Mouse (Mus musculus) MEL (cell line): ENCODE results near the gene Dennd2c. TPM values are rescaled to one million over a fixed set of nuclear protein-coding genes. Genes with fewer than 3 reads are reported as not detected.

ENCODE experiments used
- DNase-seq: peaks from one replicate; pipeline ENCODE4 v3.0.0; 2011; ENCODE audit warnings: low read depth, low spot score
- H3K27ac ChIP-seq: 2 replicates; pipeline ENCODE4 v1.5.1; 2012; ENCODE audit warnings: low read depth, mild to moderate bottlenecking, control low read depth, low read length, moderate library complexity; ENCODE audit not compliant: control insufficient read depth
- H3K27me3 ChIP-seq, 2 experiments: fragments of 150-350 bp in 1 of 2; sonication (generic) in 1 of 2; 2 replicates each; pipeline ENCODE4 v1.6.1; 2012; ENCODE audit warnings: low read length in 2 of 2, mild to moderate bottlenecking in 2 of 2, improper control_type of control experiment in 1 of 2, moderate library complexity in 1 of 2; ENCODE audit not compliant: insufficient read depth in 2 of 2, control insufficient read depth in 1 of 2
- H3K36me3 ChIP-seq, 2 experiments: 2 replicates each; pipeline ENCODE4 v1.6.1; 2012 to 2014; ENCODE audit warnings: low read length in 2 of 2, improper control_type of control experiment in 1 of 2, inconsistent platforms in 1 of 2, mild to moderate bottlenecking in 1 of 2; ENCODE audit not compliant: insufficient read depth in 2 of 2, control insufficient read depth in 1 of 2
- H3K4me1 ChIP-seq, 2 experiments: fragments of 150-350 bp in 1 of 2; sonication (generic) in 1 of 2; 2 replicates each; pipeline ENCODE4 v1.6.1; 2012; ENCODE audit warnings: low read length in 2 of 2, improper control_type of control experiment in 1 of 2, mild to moderate bottlenecking in 1 of 2; ENCODE audit not compliant: insufficient read depth in 2 of 2, control insufficient read depth in 1 of 2
- H3K4me3 ChIP-seq, 2 experiments: fragments of 150-350 bp in 1 of 2; sonication (generic) in 1 of 2; 2 replicates each; pipeline ENCODE4 v1.5.1; 2012; ENCODE audit warnings: low read depth in 2 of 2, low read length in 2 of 2, mild to moderate bottlenecking in 2 of 2, moderate library complexity in 2 of 2, control low read depth in 1 of 2, improper control_type of control experiment in 1 of 2; ENCODE audit not compliant: control insufficient read depth in 1 of 2, insufficient read depth in 1 of 2
- H3K79me2 ChIP-seq: 2 replicates; pipeline ENCODE4 v1.6.1; 2012; ENCODE audit warnings: mild to moderate bottlenecking, low read length, moderate library complexity; ENCODE audit not compliant: control insufficient read depth, poor library complexity, insufficient read depth
- H3K9ac ChIP-seq: 2 replicates; pipeline ENCODE4 v1.6.1; 2012; ENCODE audit warnings: low read depth, mild to moderate bottlenecking, control low read depth, low read length, moderate library complexity; ENCODE audit not compliant: control insufficient read depth, poor library complexity, severe bottlenecking
- H3K9me3 ChIP-seq: fragments of 150-350 bp; sonication (generic); replicated peaks from 2 replicates; pipeline ENCODE4 v1.6.1; 2012; ENCODE audit warnings: mild to moderate bottlenecking, low read length, improper control_type of control experiment, moderate library complexity; ENCODE audit not compliant: insufficient read depth
- BHLHE40 ChIP-seq: IDR thresholded peaks from 2 replicates; pipeline ENCODE4 v1.6.1; 2012; ENCODE audit warnings: low read depth, mild to moderate bottlenecking, inconsistent platforms, low read length, improper control_type of control experiment, borderline replicate concordance
- CHD2 ChIP-seq: IDR thresholded peaks from 2 replicates; pipeline ENCODE4 v1.6.1; 2011; ENCODE audit warnings: low read length, improper control_type of control experiment
- E2F4 ChIP-seq: IDR thresholded peaks from 2 replicates; pipeline ENCODE4 v1.6.1; 2011; ENCODE audit warnings: low read depth, low read length, improper control_type of control experiment, borderline replicate concordance
- ELF1 ChIP-seq: IDR thresholded peaks from 2 replicates; pipeline ENCODE4 v1.6.1; 2014; ENCODE audit warnings: low read depth, mild to moderate bottlenecking, inconsistent platforms, low read length, improper control_type of control experiment, moderate library complexity
- EP300 ChIP-seq, 2 experiments: IDR thresholded peaks; 2 replicates each; pipeline ENCODE4 v1.6.1; 2011; ENCODE audit warnings: improper control_type of control experiment in 2 of 2, low read length in 2 of 2, low read depth in 1 of 2, mild to moderate bottlenecking in 1 of 2
- ETS1 ChIP-seq: IDR thresholded peaks from 2 replicates; pipeline ENCODE4 v1.6.1; 2012; ENCODE audit warnings: low read depth, mild to moderate bottlenecking, inconsistent platforms, low read length, improper control_type of control experiment, moderate library complexity
- GABPA ChIP-seq: IDR thresholded peaks from 2 replicates; pipeline ENCODE4 v1.6.1; 2012; ENCODE audit warnings: low read depth, mild to moderate bottlenecking, inconsistent platforms, low read length, improper control_type of control experiment, moderate library complexity
- KAT2A ChIP-seq: conservative IDR thresholded peaks from 2 replicates; pipeline ENCODE4 v1.6.1; 2012; ENCODE audit warnings: low read depth, low read length, improper control_type of control experiment, inconsistent platforms
- MAFK ChIP-seq: IDR thresholded peaks from 2 replicates; pipeline ENCODE4 v1.6.1; 2011; ENCODE audit warnings: low read depth, mild to moderate bottlenecking, low read length, improper control_type of control experiment, borderline replicate concordance
- MAX ChIP-seq: IDR thresholded peaks from 2 replicates; pipeline ENCODE4 v1.6.1; 2011; ENCODE audit warnings: low read length, improper control_type of control experiment
- MAZ ChIP-seq: IDR thresholded peaks from 2 replicates; pipeline ENCODE4 v1.6.1; 2012; ENCODE audit warnings: low read depth, mild to moderate bottlenecking, inconsistent platforms, low read length, improper control_type of control experiment
- MYC ChIP-seq: IDR thresholded peaks from 2 replicates; pipeline ENCODE4 v1.6.1; 2011; ENCODE audit warnings: low read depth, mild to moderate bottlenecking, low read length, improper control_type of control experiment, moderate library complexity
- NELFE ChIP-seq: IDR thresholded peaks from 2 replicates; pipeline ENCODE4 v1.6.1; 2011; ENCODE audit warnings: low read depth, low read length, improper control_type of control experiment
- POLR2A ChIP-seq, 2 experiments: IDR thresholded peaks; 2 replicates each; pipeline ENCODE4 v1.6.1; 2011 to 2012; ENCODE audit warnings: low read length in 2 of 2, mild to moderate bottlenecking in 2 of 2, control low read depth in 1 of 2, improper control_type of control experiment in 1 of 2, low read depth in 1 of 2, moderate library complexity in 1 of 2; ENCODE audit not compliant: control insufficient read depth in 1 of 2, insufficient read depth in 1 of 2, poor library complexity in 1 of 2
- RCOR1 ChIP-seq: IDR thresholded peaks from 2 replicates; pipeline ENCODE4 v1.6.1; 2012; ENCODE audit warnings: low read depth, mild to moderate bottlenecking, inconsistent platforms, low read length, improper control_type of control experiment
- SIN3A ChIP-seq: IDR thresholded peaks from 2 replicates; pipeline ENCODE4 v1.6.1; 2012; ENCODE audit warnings: low read length, improper control_type of control experiment, inconsistent platforms
- SMC3 ChIP-seq: IDR thresholded peaks from 2 replicates; pipeline ENCODE4 v1.6.1; 2011; ENCODE audit warnings: low read depth, low read length, improper control_type of control experiment
- TAL1 ChIP-seq: IDR thresholded peaks from 2 replicates; pipeline ENCODE4 v1.6.1; 2012; ENCODE audit warnings: mild to moderate bottlenecking, inconsistent platforms, low read length, moderate library complexity, mixed read lengths
- TBP ChIP-seq: IDR thresholded peaks from 2 replicates; pipeline ENCODE4 v1.8.0; 2011; ENCODE audit warnings: low read depth, low read length, improper control_type of control experiment
- UBTF ChIP-seq: IDR thresholded peaks from 2 replicates; pipeline ENCODE4 v1.6.1; 2012; ENCODE audit warnings: low read depth, mild to moderate bottlenecking, inconsistent platforms, low read length, improper control_type of control experiment, moderate library complexity, borderline replicate concordance; ENCODE audit not compliant: insufficient read depth
- ZC3H11A ChIP-seq: IDR thresholded peaks from 2 replicates; pipeline ENCODE4 v1.6.1; 2012; ENCODE audit warnings: low read depth, mild to moderate bottlenecking, inconsistent platforms, low read length, improper control_type of control experiment
- ZMIZ1 ChIP-seq: IDR thresholded peaks from 2 replicates; pipeline ENCODE4 v1.6.1; 2012; ENCODE audit warnings: low read depth, mild to moderate bottlenecking, inconsistent platforms, low read length, improper control_type of control experiment, moderate library complexity
- polyA plus RNA-seq, 2 experiments: library from polyadenylated mRNA; stranded (reverse) in 1 of 2; unstranded in 1 of 2; fragments of >175 nt in 1 of 2; fragments of >200 nt in 1 of 2; gene quantifications; 2 replicates each; pipeline versions ENCODE4 v1.2.1 to v1.2.4; 2012; ENCODE audit warnings: low replicate concordance in 2 of 2, low read depth in 1 of 2; ENCODE audit not compliant: insufficient read length in 2 of 2, insufficient read depth in 1 of 2, missing spikeins in 1 of 2
- total RNA-seq: library from RNA; depleted of rRNA; stranded (reverse); fragments of 300-350 nt; gene quantifications from 2 replicates; pipeline ENCODE4 v1.2.3, GENCODE M21; 2012

The Dennd2c gene
- total and polyA plus RNA-seq, 3 experiments = 5.0 to 8.0 TPM; not detected in 1

DNA sequence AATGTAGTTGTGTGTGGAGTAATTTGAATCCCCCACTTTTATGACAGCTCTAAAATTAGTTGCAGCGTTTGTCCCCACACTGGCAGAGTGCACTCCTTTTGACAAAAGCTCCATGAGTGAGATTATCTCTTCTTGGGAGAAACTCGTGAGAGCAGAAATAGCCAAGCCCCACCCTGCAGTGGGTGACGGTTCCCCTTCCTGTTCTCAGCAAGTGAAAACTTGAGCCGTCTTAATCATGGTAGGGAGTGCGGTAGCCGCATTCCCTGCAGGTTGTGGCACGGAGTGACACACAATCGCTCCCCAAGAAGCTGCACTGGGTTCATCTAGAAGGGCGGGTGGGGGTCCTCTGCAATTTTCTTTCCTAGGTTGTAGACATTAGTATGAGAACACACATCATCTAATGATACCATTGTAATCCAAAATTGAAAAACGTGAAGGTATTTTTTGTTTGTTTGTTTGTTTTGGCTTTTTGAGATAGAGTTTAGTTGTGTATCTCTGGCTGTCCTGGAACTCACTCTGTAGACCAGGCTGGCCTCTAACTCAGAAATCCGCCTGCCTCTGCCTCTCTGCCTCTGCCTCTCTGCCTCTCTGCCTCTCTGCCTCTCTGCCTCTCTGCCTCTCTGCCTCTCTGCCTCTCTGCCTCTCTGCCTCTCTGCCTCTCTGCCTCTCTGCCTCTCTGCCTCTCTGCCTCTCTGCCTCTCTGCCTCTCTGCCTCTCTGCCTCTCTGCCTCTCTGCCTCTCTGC, 37.9 kb downstream of the Dennd2c start (continued):
- TF ChIP-seq MAZ (0 out of 2 replicates have a peak, but pooled peaks have one; percentile 47), EP300 (IDR thresholded peaks at IDR 0.05; ENCODE audit: low read depth in 1 of 2, low read length in 2 of 2) (peak; percentile 56 to 60), ZMIZ1 (peak; percentile 91), POLR2A (IDR thresholded peaks at IDR 0.05; ENCODE audit: control insufficient read depth in 1 of 2, insufficient read depth in 1 of 2, low read depth in 1 of 2, low read length in 2 of 2, poor library complexity in 1 of 2) (peak; percentile 85 to 95), ELF1 (peak; percentile 71), TBP (peak; percentile 95), SMC3 (0 out of 2 replicates have a peak, but pooled peaks have one; percentile 7), MAX (peak; percentile 57)
- TF ChIP-seq, all 39 proteins: peak for 20; not testable (repeated sequence) for 19

GRCm38 (mm10) chr3:103141287-103141686, 38.9 kb downstream of the Dennd2c start:
- H3K36me3 ChIP-seq = peaks cover 0 to 14% of the 10 kb centered on the region in 2 experiments; a peak in 2 of 4 replicates
- peaks cover 8 to 19% of the 10 kb centered on the region in 2 experiments; a peak in 3 of 4 replicates for H3K4me1 ChIP-seq
- no peaks in the 10 kb centered on the region for H3K27me3 ChIP-seq
- H3K79me2 ChIP-seq = no peaks in the 10 kb centered on the region
- peak overlapping the region; percentile 82 for H3K9ac ChIP-seq
- peak; percentile 85 for DNase-seq
- no peaks in the 10 kb centered on the region for H3K9me3 ChIP-seq
- H3K4me3 ChIP-seq = peak overlapping the region; percentile 52 to 70
- peak overlapping the region; percentile 94 for H3K27ac ChIP-seq
- peak; percentile 43; the same call in 1 of the 2 replicates for TF ChIP-seq NELFE
- peak; percentile 39; the same call in 1 of the 2 replicates for TF ChIP-seq MYC
- no peak for TF ChIP-seq RCOR1
- peak; percentile 68 for TF ChIP-seq ETS1
- no peak for TF ChIP-seq UBTF
- 0 out of 4 replicates have a peak, but pooled peaks have one; percentile 19 to 44 for TF ChIP-seq EP300 (IDR thresholded peaks at IDR 0.05; ENCODE audit: low read depth in 1 of 2, low read length in 2 of 2)
- TF ChIP-seq POLR2A (IDR thresholded peaks at IDR 0.05; ENCODE audit: control insufficient read depth in 1 of 2, insufficient read depth in 1 of 2, low read depth in 1 of 2, low read length in 2 of 2, poor library complexity in 1 of 2) = peak in 1 of 2 experiments; percentile 46; a peak in 1 of 4 replicates
- peak; percentile 75; the same call in 1 of the 2 replicates for TF ChIP-seq GABPA
- TF ChIP-seq MAFK = 0 out of 2 replicates have a peak, but pooled peaks have one; percentile 39
- TF ChIP-seq ZC3H11A = no peak
- TF ChIP-seq SMC3 = no peak
- peak; percentile 9; the same call in 1 of the 2 replicates for TF ChIP-seq SIN3A
- TF ChIP-seq MAX = peak; percentile 35; the same call in 1 of the 2 replicates
- TF ChIP-seq KAT2A = no peak
- TF ChIP-seq E2F4 = no peak
- no peak for TF ChIP-seq TAL1
- no peak for TF ChIP-seq CHD2
- TF ChIP-seq BHLHE40 = peak; percentile 30; the same call in 1 of the 2 replicates
- TF ChIP-seq TBP = 0 out of 2 replicates have a peak, but pooled peaks have one; percentile 26
